Mouse (Mus musculus) kidney, embryonic 16.5 days (tissue): ENCODE results near the gene 1110008L16Rik. TPM values are rescaled to one million over a fixed set of nuclear protein-coding genes. Genes with fewer than 3 reads are reported as not detected.
A peak's percentile ranks its signal among the peaks of the same experiment; 100 is the strongest.
"Not testable (repeated sequence)": the region's sequence is repeated elsewhere in the genome, so short reads cannot be mapped to it uniquely, and the experiment has no call there.

Source experiments
- ATAC-seq: fragments of 200-750 bp; cut with Nextera tagmentation; 2 replicates; pipeline ENCODE4 v1.8.0; 2017; ENCODE audit warnings: moderate TSS enrichment; ENCODE audit not compliant: low FRiP score, low TSS enrichment
- H3K27ac ChIP-seq: fragments of 300-500 bp; sonication (generic); 2 replicates; pipeline ENCODE4 v1.5.1; 2014; ENCODE audit warnings: low read length
- H3K27me3 ChIP-seq: fragments of 300-500 bp; sonication (generic); 2 replicates; pipeline ENCODE4 v1.6.1; 2014; ENCODE audit warnings: low read length, control low read depth, mixed read lengths; ENCODE audit not compliant: insufficient read depth
- H3K36me3 ChIP-seq: fragments of 300-500 bp; sonication (generic); 2 replicates; pipeline ENCODE4 v1.6.1; 2014; ENCODE audit warnings: low read length, control low read depth, mixed read lengths; ENCODE audit not compliant: insufficient read depth
- H3K4me1 ChIP-seq: fragments of 300-500 bp; sonication (generic); 2 replicates; pipeline ENCODE4 v1.6.1; 2014; ENCODE audit warnings: low read length, control low read depth, mixed read lengths; ENCODE audit not compliant: insufficient read depth
- H3K4me2 ChIP-seq: fragments of 300-500 bp; sonication (generic); replicated peaks from 2 replicates; pipeline ENCODE4 v1.6.1; 2014; ENCODE audit warnings: low read depth, low read length
- H3K4me3 ChIP-seq: fragments of 300-500 bp; sonication (generic); 2 replicates; pipeline ENCODE4 v1.5.1; 2014; ENCODE audit warnings: mild to moderate bottlenecking, low read length
- H3K9ac ChIP-seq: fragments of 300-500 bp; sonication (generic); replicated peaks from 2 replicates; pipeline ENCODE4 v1.6.1; 2014; ENCODE audit warnings: low read length
- H3K9me3 ChIP-seq: fragments of 300-500 bp; sonication (generic); 2 replicates; pipeline ENCODE4 v1.6.1; 2016; ENCODE audit warnings: low read length, control low read depth
- WGBS: fragments of 180-500 bp; shearing (Covaris S2); extraction: QIAGEN DNeasy Blood & Tissue Kit; methylation state at CpG from one replicate; pipeline ENCODE4 v1.1.7; 2014; 5-methylcytosine and 5-hydroxymethylcytosine counted together
- polyA plus RNA-seq: library from polyadenylated mRNA; unstranded; fragments of >200 nt; fragmentation: Nextera tagmentation; extraction: Ambion mirVana; gene quantifications from 2 replicates; pipeline ENCODE4 v1.2.1, GENCODE M21; 2015

The 1110008L16Rik gene
- polyA plus RNA-seq = 15.5 and 15.6 TPM in 2 replicates

DNA sequence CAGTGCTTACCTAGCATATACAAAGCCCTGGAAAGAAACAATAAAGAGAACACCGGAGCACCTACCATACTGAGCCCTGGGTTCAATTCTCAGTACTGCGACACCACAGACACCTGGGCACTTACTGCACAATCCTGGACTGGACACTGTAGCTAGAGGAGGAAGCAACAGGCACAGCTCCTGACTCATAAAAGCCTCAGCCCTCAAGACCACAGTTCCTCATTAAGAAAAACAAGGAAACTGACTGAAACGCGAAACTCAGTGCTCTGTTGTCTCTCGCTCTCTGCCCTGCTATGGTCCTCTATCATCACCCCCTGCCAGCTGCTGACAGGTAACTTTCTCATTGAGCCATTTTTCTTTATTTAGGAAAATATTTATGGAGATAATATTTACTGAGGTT, at the start of gene 1110008L16Rik:
1110008L16Rik (plus strand) TSS at position 242 of the 400 bp plus-strand sequence.
- H3K4me1 ChIP-seq = peaks cover 32% of the 10 kb centered on the region
- peaks cover 36% of the 10 kb centered on the region for H3K36me3 ChIP-seq
- peak within 1 kb of the TSS; percentile 35; the same call in 1 of the 2 replicates for H3K9ac ChIP-seq
- no peak within 1 kb of the TSS for H3K4me2 ChIP-seq
- H3K27me3 ChIP-seq = no peaks in the 10 kb centered on the region
- H3K27ac ChIP-seq = no peak within 1 kb of the TSS
- no peak for ATAC-seq
- 60% methylated on average over 5 of the region's 5 CpGs for WGBS
- H3K4me3 ChIP-seq = no peak within 1 kb of the TSS
- no peaks in the 10 kb centered on the region for H3K9me3 ChIP-seq

DNA sequence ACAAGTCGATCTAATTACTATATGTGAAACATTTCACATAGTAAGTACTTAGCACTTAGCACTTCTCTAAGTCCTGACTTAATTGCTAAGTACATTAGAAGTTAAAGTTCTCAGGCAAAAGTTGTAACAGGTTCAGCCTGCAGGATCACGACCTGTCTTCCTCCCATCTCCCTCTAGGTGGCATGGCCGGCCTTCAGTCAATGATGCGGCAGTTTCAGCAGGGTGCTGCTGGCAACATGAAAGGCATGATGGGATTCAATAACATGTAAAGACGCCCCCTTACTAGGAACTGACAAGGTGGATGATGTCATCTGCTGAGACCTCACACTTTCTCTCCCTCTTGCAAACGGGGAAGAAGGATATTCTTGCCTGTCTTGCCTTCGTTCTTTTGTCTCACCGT, 37.4 kb upstream of the 1110008L16Rik start:
- not testable (repeated sequence) for H3K4me3 ChIP-seq, H3K27me3 ChIP-seq, H3K4me1 ChIP-seq, ATAC-seq, H3K27ac ChIP-seq, H3K36me3 ChIP-seq, H3K9ac ChIP-seq, H3K9me3 ChIP-seq, H3K4me2 ChIP-seq
- WGBS = no CpG with 5 or more reads among the region's 8 CpGs

DNA sequence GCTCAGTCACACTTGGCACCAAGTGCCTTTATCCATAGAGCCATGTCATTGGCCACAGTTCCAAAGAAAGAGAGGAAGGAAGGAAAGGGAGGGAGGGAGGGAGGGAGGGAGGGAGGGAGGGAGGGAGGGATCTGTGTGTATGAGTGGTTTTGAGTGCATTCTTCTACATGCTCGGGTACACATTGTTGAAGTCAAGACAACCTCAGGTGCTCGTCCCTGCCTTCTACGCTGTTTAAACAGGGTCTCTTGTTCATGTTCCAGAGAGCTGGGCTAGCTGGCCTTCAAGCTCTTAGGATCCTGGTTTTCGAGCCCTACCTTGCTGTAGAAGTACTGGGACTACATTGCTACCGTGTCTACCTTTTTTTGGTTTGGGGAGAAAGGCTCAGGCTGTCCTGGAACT, 36.0 kb upstream of the 1110008L16Rik start:
- H3K4me3 ChIP-seq, H3K4me1 ChIP-seq, H3K36me3 ChIP-seq, ATAC-seq, H3K9ac ChIP-seq, H3K27me3 ChIP-seq, H3K4me2 ChIP-seq, H3K27ac ChIP-seq, H3K9me3 ChIP-seq: not testable (repeated sequence)
- WGBS = no CpG with 5 or more reads among the region's 5 CpGs

DNA sequence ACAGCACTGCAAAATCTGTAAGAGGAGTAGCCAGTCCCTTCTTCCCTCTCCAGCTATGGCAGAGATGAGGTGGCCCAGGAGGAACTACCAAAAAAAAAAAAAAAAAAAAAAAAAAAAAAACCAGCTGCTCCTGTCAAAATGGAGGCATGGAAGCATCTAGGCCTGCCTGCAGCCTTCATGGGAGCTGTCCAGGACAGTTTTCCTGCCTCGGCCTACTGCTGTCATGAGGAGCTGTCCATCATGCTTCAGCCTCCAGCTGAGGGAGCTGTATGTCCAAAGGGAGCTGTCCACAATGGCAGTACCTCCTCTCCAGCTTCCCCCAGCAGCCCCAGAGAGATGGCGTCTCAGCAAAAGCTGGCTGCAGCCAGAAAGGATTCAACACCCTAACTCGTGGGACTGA, 27.1 kb upstream of the 1110008L16Rik start:
- no peaks in the 10 kb centered on the region for H3K27me3 ChIP-seq
- ATAC-seq = no peak
- no peak overlapping the region for H3K4me2 ChIP-seq
- no peak overlapping the region for H3K4me3 ChIP-seq
- H3K4me1 ChIP-seq = no peaks in the 10 kb centered on the region
- H3K9ac ChIP-seq = no peak overlapping the region
- no peaks in the 10 kb centered on the region for H3K36me3 ChIP-seq
- H3K9me3 ChIP-seq = no peaks in the 10 kb centered on the region
- 80% methylated on average over 3 of the region's 3 CpGs for WGBS
- H3K27ac ChIP-seq = no peak overlapping the region

DNA sequence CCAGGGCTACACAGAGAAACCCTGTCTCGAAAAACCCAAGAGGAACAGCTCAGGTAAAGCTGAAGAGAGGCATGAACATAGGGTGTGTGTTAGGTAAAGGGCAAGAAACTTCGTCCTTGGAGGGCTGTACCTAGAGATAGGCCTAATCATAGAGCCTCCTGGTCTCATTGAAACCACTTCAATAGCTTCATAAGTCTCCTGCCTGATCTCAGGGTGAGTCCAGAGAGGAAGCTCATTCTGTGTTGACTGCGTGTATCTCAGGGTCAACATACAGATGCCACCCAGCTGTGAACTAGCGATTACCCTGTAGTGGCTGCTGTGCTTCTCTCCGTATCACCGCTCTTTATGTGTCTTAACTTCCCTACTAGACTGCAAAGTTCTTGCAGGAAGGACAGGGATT, 21.8 kb upstream of the 1110008L16Rik start:
- H3K4me1 ChIP-seq, H3K27ac ChIP-seq, H3K27me3 ChIP-seq, H3K9ac ChIP-seq, H3K36me3 ChIP-seq, ATAC-seq, H3K4me2 ChIP-seq, H3K9me3 ChIP-seq, H3K4me3 ChIP-seq: not testable (repeated sequence)
- 91% methylated on average over 3 of the region's 6 CpGs for WGBS

DNA sequence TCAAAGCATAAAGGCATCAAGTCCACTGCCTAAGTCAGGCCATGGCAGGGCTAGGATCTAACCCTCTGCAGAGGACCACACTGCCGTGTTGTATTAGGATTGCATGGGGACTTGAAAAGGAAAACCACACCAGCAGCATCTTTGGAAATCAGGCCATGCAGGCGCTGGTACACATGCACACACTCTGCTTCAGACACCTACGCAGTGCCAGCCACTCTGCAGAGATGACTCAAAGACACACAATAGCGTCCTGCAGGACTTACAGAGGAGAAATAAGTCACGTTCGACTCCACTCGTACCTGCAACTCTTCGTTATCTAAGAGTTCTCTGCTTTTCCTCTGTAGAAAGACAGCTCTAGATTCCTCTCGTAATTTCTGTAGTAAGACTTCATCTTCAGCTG, 1.3 kb upstream of the 1110008L16Rik start:
- Histone ChIP-seq H3K9ac (no peak overlapping the region), H3K27ac (no peak overlapping the region), H3K9me3 (no peaks in the 10 kb centered on the region), H3K4me3 (no peak overlapping the region), H3K36me3 (peaks cover 45% of the 10 kb centered on the region), H3K4me1 (peaks cover 27% of the 10 kb centered on the region), H3K27me3 (no peaks in the 10 kb centered on the region), H3K4me2 (no peak overlapping the region)
- ATAC-seq = no peak
- 93% methylated on average over 9 of the region's 9 CpGs for WGBS

DNA sequence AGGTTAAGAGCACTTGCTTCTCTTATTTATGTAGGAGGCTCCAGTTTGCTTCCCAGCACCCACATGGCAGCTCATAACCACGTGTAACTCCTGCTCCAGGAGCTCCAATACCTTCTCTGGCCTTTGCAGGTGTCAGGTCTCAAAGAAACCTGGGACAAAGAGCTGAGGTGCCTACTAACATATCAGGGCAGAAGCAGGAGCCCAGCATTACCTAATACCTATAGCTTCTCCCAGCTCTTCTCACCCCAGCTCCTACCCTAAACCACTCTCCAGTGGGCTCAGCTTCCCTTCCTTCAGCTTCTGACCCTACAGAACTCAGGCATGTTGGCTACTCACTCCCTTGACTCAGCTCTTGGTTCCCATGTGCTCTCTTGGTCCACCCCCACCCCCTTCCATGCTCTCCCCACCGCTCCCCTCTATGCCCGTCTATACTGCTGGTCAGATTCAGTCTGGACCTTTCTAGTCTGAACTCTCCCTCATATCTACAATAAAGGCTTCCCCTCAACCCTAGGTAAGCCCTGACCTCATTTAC, 1.5 kb downstream of the 1110008L16Rik start:
- 77% methylated on average over 3 of the region's 3 CpGs for WGBS
- peaks cover 24% of the 10 kb centered on the region for H3K36me3 ChIP-seq
- no peaks in the 10 kb centered on the region for H3K27me3 ChIP-seq

DNA sequence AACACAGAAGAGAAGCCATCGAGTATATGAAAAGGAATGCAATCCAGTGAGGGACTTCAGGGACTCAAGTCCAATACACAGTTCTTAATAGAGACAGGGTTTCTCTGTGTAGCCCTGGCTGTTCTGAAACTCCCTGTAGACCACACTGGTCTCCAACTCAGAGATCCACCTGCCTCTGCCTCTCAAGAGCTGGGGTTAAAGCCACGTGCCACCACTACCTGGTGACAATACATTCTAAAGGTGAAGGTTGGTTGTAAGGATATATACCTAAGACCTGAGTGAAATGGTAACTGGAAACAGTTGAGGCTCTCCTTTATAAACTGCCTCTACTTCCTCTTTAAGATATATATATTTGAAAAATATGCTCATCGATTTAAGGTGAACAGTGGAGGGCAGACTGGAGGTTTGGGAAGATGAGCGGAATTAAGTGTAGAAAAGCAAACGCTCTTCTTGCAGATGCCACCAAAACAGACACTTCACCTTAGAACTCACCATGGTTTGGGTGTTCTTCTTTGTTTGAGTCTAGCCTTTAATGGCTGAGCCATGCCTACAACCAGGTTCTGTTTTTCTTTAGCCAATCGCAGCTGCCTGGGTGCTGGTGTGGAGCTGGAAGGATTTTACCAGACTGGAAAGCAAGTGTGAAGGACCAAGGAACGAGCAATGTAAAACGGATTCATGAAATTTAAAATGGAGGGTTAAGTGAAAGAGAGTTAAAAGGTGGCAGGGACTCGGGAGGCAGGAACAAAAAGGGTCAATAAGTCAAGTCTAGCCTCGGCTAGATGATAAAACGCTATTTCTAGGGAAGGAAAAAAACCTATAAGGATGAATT, 2.3 kb downstream of the 1110008L16Rik start:
- H3K4me1 ChIP-seq = peaks cover 32% of the 10 kb centered on the region
- peak overlapping the region; percentile 84 for H3K9ac ChIP-seq
- 44% methylated on average over 11 of the region's 11 CpGs for WGBS
- peak overlapping the region; percentile 79 for H3K4me2 ChIP-seq
- peaks cover 25% of the 10 kb centered on the region for H3K36me3 ChIP-seq
- H3K27me3 ChIP-seq = no peaks in the 10 kb centered on the region
- H3K4me3 ChIP-seq = peak overlapping the region; percentile 83
- 0 out of 2 replicates have a peak, but pooled peaks cover 3% of the 10 kb centered on the region for H3K9me3 ChIP-seq
- peak overlapping the region; percentile 95 for H3K27ac ChIP-seq
- no peak for ATAC-seq

More for the DNA sequence above, 1.5 kb downstream of the 1110008L16Rik start:
- peaks cover 32% of the 10 kb centered on the region for H3K4me1 ChIP-seq
- ATAC-seq = no peak
- H3K4me3 ChIP-seq = no peak overlapping the region
- H3K9ac ChIP-seq = no peak overlapping the region
- H3K27ac ChIP-seq = no peak overlapping the region
- H3K9me3 ChIP-seq = no peaks in the 10 kb centered on the region
- H3K4me2 ChIP-seq = peak overlapping the region; percentile 79

DNA sequence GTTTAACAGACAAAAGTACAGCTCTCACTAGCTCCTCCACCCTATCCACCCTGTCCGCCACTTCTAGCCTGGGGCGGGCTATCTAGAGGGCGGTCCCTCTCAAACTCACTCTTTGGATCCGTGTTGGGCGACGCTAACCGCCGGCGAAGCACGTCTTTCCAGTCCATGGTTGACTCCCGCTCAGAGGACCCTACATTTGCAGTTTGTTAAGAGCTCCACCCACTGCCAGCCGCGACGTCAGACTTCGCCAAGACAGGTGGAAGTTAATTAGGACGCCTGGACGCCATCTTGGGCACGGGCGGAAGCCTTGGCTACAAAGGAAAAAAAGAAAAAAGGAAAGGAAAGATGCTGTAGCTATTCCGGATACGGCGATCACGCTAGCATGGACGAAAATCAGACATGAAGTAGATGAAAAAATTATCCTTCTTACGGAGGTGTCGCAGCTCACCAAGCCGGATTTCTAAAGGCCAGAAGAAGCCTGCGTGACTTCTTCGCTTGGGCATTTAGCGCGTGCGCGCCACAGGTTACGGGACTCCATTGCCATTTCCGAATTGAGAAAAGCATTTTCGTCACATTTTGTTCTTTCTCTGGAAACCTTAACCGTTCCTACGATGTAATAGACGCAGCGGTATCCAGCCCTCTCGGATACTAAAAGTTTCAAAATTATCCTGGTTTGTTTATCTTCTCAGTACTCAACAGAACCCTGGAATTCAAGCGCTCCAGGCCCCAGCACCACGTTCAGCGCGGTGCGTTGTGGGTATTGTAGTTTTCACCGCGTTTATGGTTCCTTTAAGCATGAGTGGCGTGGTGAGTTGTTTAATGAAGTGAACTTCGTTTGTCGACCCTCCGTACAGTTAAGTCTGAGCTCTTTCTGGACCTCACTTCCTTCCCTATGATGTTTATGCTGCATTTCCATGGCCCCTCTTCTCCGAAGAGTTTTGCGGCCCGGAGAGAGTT, 3.4 kb downstream of the 1110008L16Rik start, which contains the start of gene Ppp2r3c:
Ppp2r3c (minus strand) TSS at position 514 of the 957 bp plus-strand sequence.
- WGBS = under 1% methylated on average over 55 of the region's 55 CpGs
- peaks cover 16% of the 10 kb centered on the region for H3K36me3 ChIP-seq
- peak; percentile 95 for ATAC-seq

More for the DNA sequence above, 3.4 kb downstream of the 1110008L16Rik start, which contains the start of gene Ppp2r3c:
- H3K4me2 ChIP-seq = peak within 1 kb of the TSS; percentile 79
- 0 out of 2 replicates have a peak, but pooled peaks cover 3% of the 10 kb centered on the region for H3K9me3 ChIP-seq
- H3K27me3 ChIP-seq = no peaks in the 10 kb centered on the region
- H3K27ac ChIP-seq = peak within 1 kb of the TSS; percentile 95
- H3K4me1 ChIP-seq = peaks cover 32% of the 10 kb centered on the region
- peak within 1 kb of the TSS; percentile 83 for H3K4me3 ChIP-seq
- H3K9ac ChIP-seq = peak within 1 kb of the TSS; percentile 84
